Mouse (Mus musculus): ENCODE measurements at regions not wholly inside any gene's neighbourhood (a gene's known extent, or its start where the extent isn't known, plus 50 kb on each side); places are given as distances from the start of the nearest gene placed in this dataset.

DNA sequence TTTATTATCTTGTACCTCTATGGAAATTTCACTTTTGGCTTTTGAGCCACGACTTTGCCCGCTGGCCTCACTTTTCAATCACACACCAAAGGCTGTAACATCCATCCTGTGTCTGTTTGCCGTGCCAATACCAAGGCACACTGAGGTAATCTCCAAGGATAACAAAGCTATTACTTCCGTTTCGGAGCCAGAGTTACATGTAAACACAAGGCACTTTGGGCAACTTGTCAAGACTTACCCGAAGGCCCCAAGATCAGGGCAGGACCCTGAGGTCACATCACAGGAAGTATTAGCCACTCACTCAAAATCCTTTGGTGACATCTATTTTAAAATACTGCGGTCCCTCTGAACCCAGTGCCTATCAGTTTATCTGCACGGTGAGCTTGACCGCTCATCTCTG lies 241.3 kb downstream of the Skap2 start:
- TF ChIP-seq CTCF (IDR thresholded peaks at IDR 0.05; ENCODE audit: low read depth) (no peak), EP300 (IDR thresholded peaks at IDR 0.05; ENCODE audit: low read depth) (no peak)
